Comparison of ENCODE assay signal across 26 mouse cellular contexts in genomic region chr2:172673081-172673480, GRCm38 (mm10).
DNase-seq lines count a peak whose midpoint lies in the region; ATAC-seq lines count a peak whose summit lies in the region.
"Had no signal": no experiment of that assay in that cellular context is flagged by ENCODE, and none has a peak within 500 bp of the region (broad histone marks: within the 10 kb centered on the region; RNA-seq: fewer than 3 reads in every experiment).

No protein-coding gene starts in this region.

- ATAC-seq in heart, embryonic 11.5 days (replicated peaks; ENCODE audit: insufficient number of reproducible peaks, low FRiP score, low TSS enrichment) = no peak
- ATAC-seq in megakaryocyte-erythroid progenitor cell, adult 5-6 weeks (replicated peaks; ENCODE audit: low FRiP score, low TSS enrichment, poor library complexity, severe bottlenecking) = 0 out of 2 replicates have a peak, but pooled peaks have one; percentile 11
- ATAC-seq: forebrain, embryonic 13.5 days; forebrain, postnatal 0 days; hindbrain, embryonic 16.5 days; intestine, embryonic 15.5 days had no signal

- no peak overlapping the region for H3K27ac ChIP-seq in heart, embryonic 11.5 days (ENCODE audit: low read depth, low read length)
- H3K27ac ChIP-seq: embryonic facial prominence, embryonic 10.5 days; embryonic facial prominence, embryonic 13.5 days; forebrain, embryonic 13.5 days; heart, adult 2 months; heart, embryonic 10.5 days; hindbrain, embryonic 13.5 days; intestine, embryonic 15.5 days had no signal

- no peaks in the 10 kb centered on the region for H3K27me3 ChIP-seq in heart, embryonic 11.5 days (ENCODE audit: control insufficient read depth, insufficient read depth, low read length)
- H3K27me3 ChIP-seq: forebrain, embryonic 13.5 days; intestine, embryonic 15.5 days had no signal

- 18% methylated on average over 2 of the region's 2 CpGs for WGBS in heart, embryonic 11.5 days (ENCODE audit: insufficient replicate concordance)

- no peaks in the 10 kb centered on the region for H3K9me3 ChIP-seq in heart, embryonic 11.5 days (replicated peaks; ENCODE audit: control insufficient read depth, low read length)
- H3K9me3 ChIP-seq: embryonic facial prominence, embryonic 10.5 days; embryonic facial prominence, embryonic 13.5 days; forebrain, embryonic 13.5 days; heart, embryonic 10.5 days; hindbrain, embryonic 13.5 days; intestine, embryonic 15.5 days had no signal

- no peaks in the 10 kb centered on the region for H3K36me3 ChIP-seq in heart, embryonic 11.5 days (ENCODE audit: control insufficient read depth, insufficient read depth, low read length)
- H3K36me3 ChIP-seq: embryonic facial prominence, embryonic 10.5 days; embryonic facial prominence, embryonic 13.5 days; heart, embryonic 10.5 days; hindbrain, embryonic 13.5 days; intestine, embryonic 15.5 days had no signal

- peak; percentile 52 for DNase-seq in heart, adult 11 months
- peak; percentile 96 for DNase-seq in ES-CJ7 (ENCODE audit: low read depth, low spot score)
- peak; percentile 93 for DNase-seq in R1 (ENCODE audit: low read depth, low spot score)
- no peak for DNase-seq in layer of hippocampus, adult 11-12 months (ENCODE audit: low spot score)
- DNase-seq in cerebellum, postnatal 4 days (ENCODE audit: low spot score in 2 of 2) = no peak
- DNase-seq: adrenal gland, adult 8-10 months; adrenal gland, postnatal 25 days; cerebellum, adult 11-12 months; cerebellum, adult 8-10 months; cerebellum, postnatal 10 days; cerebellum, postnatal 36 days; forebrain, postnatal 0 days; gastrocnemius, postnatal 25 days; heart, adult 2 months; kidney, adult 11 months; kidney, adult 8-10 months had no signal

- no peak overlapping the region for H3K4me3 ChIP-seq in heart, embryonic 11.5 days (ENCODE audit: low read depth, low read length)
- H3K4me3 ChIP-seq: embryonic facial prominence, embryonic 10.5 days; embryonic facial prominence, embryonic 13.5 days; erythroblast, embryonic 14.5 days; forebrain, embryonic 13.5 days; heart, adult 2 months; heart, embryonic 10.5 days; hindbrain, embryonic 13.5 days; intestine, embryonic 15.5 days had no signal

- H3K9ac ChIP-seq in heart, embryonic 11.5 days (ENCODE audit: low read depth, low read length) = no peak overlapping the region
- H3K9ac ChIP-seq: embryonic facial prominence, embryonic 13.5 days; forebrain, embryonic 13.5 days; forebrain, postnatal 0 days; hindbrain, embryonic 13.5 days; intestine, embryonic 15.5 days had no signal

- H3K4me1 ChIP-seq in heart, embryonic 11.5 days (ENCODE audit: control insufficient read depth, insufficient read depth, low read length) = no peaks in the 10 kb centered on the region
- H3K4me1 ChIP-seq: forebrain, embryonic 13.5 days; hindbrain, embryonic 13.5 days; intestine, embryonic 15.5 days had no signal

- H3K4me2 ChIP-seq in heart, embryonic 11.5 days = no peak overlapping the region
- H3K4me2 ChIP-seq: embryonic facial prominence, embryonic 13.5 days; forebrain, embryonic 13.5 days; hindbrain, embryonic 13.5 days; intestine, embryonic 15.5 days had no signal

Comparison
In these comparisons a context has a peak if more than half of its experiments do, and no peak if none do; other contexts are left out.
1. DNase-seq: peak in heart, adult 11 months (single experiment), ES-CJ7 (single experiment) and R1 (single experiment); none in layer of hippocampus, adult 11-12 months (single experiment) and cerebellum, postnatal 4 days (0 of 2).